ENCODE assay signal across 7 mouse cellular contexts in the genomic region with DNA sequence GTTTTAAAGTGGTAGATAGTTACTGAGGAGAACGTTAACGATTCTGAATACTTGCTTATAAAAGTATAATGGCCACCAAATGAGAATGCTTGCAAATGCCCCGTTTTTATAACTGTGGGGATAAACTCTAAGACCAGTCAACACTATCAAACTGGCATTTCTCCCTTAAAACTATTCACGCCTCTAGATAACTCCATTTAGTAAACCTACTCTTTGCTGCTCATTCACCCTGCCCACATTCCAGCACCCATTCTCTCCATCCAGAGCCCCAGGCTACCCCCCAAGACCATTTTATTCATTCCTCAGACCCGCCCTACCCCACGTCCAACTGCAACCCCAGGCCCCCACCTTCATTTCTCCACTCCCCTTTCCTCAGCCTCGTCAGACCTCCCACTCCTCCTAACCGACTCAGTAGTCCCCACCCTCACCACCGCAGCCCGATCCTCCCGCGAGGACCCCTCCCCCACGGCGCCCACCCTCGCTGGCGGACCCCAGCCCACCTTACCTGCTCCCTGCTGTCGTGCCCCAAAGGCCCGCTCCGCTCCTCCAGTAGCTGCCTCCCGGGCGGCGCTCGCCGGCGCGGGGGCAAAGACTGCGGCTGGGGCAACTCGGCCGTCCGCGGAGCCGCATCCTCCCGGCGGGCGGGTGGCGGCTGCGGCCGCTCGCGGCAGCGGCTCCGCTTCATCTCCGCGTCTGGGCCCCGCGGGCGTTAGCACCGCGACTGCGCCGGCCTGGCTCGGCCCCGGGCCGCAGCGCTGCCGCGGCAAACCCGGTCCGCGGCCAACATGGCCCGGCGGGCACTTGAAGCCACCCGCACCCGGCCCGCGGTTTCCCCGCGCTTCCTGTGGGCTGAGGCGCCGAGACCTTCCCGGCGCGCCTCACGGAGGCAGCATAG. TPM values are rescaled to one million over a fixed set of nuclear protein-coding genes. Genes with fewer than 3 reads are reported as not detected.
DNase-seq lines count a peak whose midpoint lies in the region; ATAC-seq lines count a peak whose summit lies in the region.

No protein-coding gene starts in this region.

- H3K36me3 ChIP-seq in hindbrain, embryonic 15.5 days, result no peaks in the 10 kb centered on the region
- H3K36me3 ChIP-seq in midbrain, embryonic 11.5 days (ENCODE audit: control insufficient read depth, insufficient read depth, low read length), result no peaks in the 10 kb centered on the region

- intact Hi-C loops in left cerebral cortex, postnatal 4 days (cut with DNase I), result no loop called here

- under 1% methylated on average over 67 of the region's 74 CpGs for WGBS in hindbrain, embryonic 15.5 days
- 1% methylated on average over 67 of the region's 74 CpGs for WGBS in midbrain, embryonic 11.5 days

- peak overlapping the region; percentile 75 for H3K4me2 ChIP-seq in hindbrain, embryonic 15.5 days
- H3K4me2 ChIP-seq in midbrain, embryonic 11.5 days, result peak overlapping the region; percentile 51

- H3K4me3 ChIP-seq in hindbrain, embryonic 15.5 days, result peak overlapping the region; percentile 90
- peak overlapping the region; percentile 91 for H3K4me3 ChIP-seq in midbrain, embryonic 11.5 days (ENCODE audit: low read depth, low read length)

- peak overlapping the region; percentile 83 for H3K9ac ChIP-seq in hindbrain, embryonic 15.5 days
- peak overlapping the region; percentile 92 for H3K9ac ChIP-seq in midbrain, embryonic 11.5 days (ENCODE audit: low read length)

- H3K4me1 ChIP-seq in hindbrain, embryonic 15.5 days (replicated peaks), result peaks cover 22% of the 10 kb centered on the region
- H3K4me1 ChIP-seq in midbrain, embryonic 11.5 days (ENCODE audit: control insufficient read depth, insufficient read depth, low read length), result peaks cover 12% of the 10 kb centered on the region

- no peaks in the 10 kb centered on the region for H3K27me3 ChIP-seq in hindbrain, embryonic 15.5 days
- H3K27me3 ChIP-seq in midbrain, embryonic 11.5 days (ENCODE audit: control insufficient read depth, insufficient read depth, low read length), result no peaks in the 10 kb centered on the region

- peak; percentile 53 for DNase-seq in NIH3T3 (ENCODE audit: low read depth)
- peak; percentile 61 for DNase-seq in cerebellum, adult 11-12 months
- DNase-seq in frontal cortex, postnatal 14 days (ENCODE audit: low spot score in 2 of 2), result peak; percentile 14 to 30
- DNase-seq in left cerebral cortex, postnatal 4 days, result peak; percentile 49
- peak; percentile 94 for DNase-seq in midbrain, embryonic 11.5 days (ENCODE audit: low spot score, missing footprints)
- DNase-seq in spleen, postnatal 14 days (ENCODE audit: low spot score in 2 of 2), result peak; percentile 18 to 28

- no peaks in the 10 kb centered on the region for H3K9me3 ChIP-seq in hindbrain, embryonic 15.5 days
- no peaks in the 10 kb centered on the region for H3K9me3 ChIP-seq in midbrain, embryonic 11.5 days (ENCODE audit: control insufficient read depth, low read length)

- peak overlapping the region; percentile 97 for H3K27ac ChIP-seq in hindbrain, embryonic 15.5 days (replicated peaks)
- peak overlapping the region; percentile 87 for H3K27ac ChIP-seq in midbrain, embryonic 11.5 days (ENCODE audit: low read depth, low read length)

- ATAC-seq in hindbrain, embryonic 15.5 days (ENCODE audit: low FRiP score, low read depth), result peak; percentile 73
- peak; percentile 77 for ATAC-seq in midbrain, embryonic 11.5 days (ENCODE audit: low FRiP score)

RNA-seq across cellular contexts. Expression of a gene that starts 0.5 kb away (rescaled TPM):
- 43.9 and 48.9 TPM in 2 replicates for polyA plus RNA-seq in hindbrain, embryonic 15.5 days (2015; fragmentation: Nextera tagmentation; extraction: Ambion mirVana)
- total RNA-seq in left cerebral cortex, postnatal 4 days (2021), result 100 to 1,000 TPM; 187 to 192 TPM
- 31.9 and 35.6 TPM in 2 replicates for polyA plus RNA-seq in midbrain, embryonic 11.5 days (2014; fragmentation: Nextera tagmentation; extraction: Ambion mirVana)

RNA-seq across cellular contexts. Expression of a gene that starts 43.9 kb away (rescaled TPM):
- 12.0 and 14.5 TPM in 2 replicates for polyA plus RNA-seq in hindbrain, embryonic 15.5 days (2015; fragmentation: Nextera tagmentation; extraction: Ambion mirVana)
- 10 to 100 TPM; 17.5 TPM for total RNA-seq in left cerebral cortex, postnatal 4 days (2021)
- polyA plus RNA-seq in midbrain, embryonic 11.5 days (2014; fragmentation: Nextera tagmentation; extraction: Ambion mirVana), result 4.6 and 5.4 TPM in 2 replicates

Comparison
In these comparisons a context has a peak if more than half of its experiments do, and no peak if none do; other contexts are left out.
1. Peak in every context shown above with its lines: DNase-seq, ATAC-seq, H3K4me3 ChIP-seq and H3K27ac ChIP-seq.
2. DNase-seq: peak in every context shown above with its lines; median percentile 94 in midbrain, embryonic 11.5 days; 61 in cerebellum, adult 11-12 months; 53 in NIH3T3; 49 in left cerebral cortex, postnatal 4 days; 23 in spleen, postnatal 14 days; 22 in frontal cortex, postnatal 14 days.